Comparison of ENCODE assay signal across 10 mouse cellular contexts in genomic region chr2:93261521-93262290, GRCm38 (mm10).
DNase-seq lines count a peak whose midpoint lies in the region; ATAC-seq lines count a peak whose summit lies in the region.
"Had no signal": no experiment of that assay in that cellular context is flagged by ENCODE, and none has a peak within 500 bp of the region (broad histone marks: within the 10 kb centered on the region; RNA-seq: fewer than 3 reads in every experiment).

No protein-coding gene starts in this region.

- H3K4me3 ChIP-seq in heart, embryonic 10.5 days = no peak overlapping the region
- no peak overlapping the region for H3K4me3 ChIP-seq in kidney, embryonic 15.5 days (replicated peaks)
- H3K4me3 ChIP-seq in lung, embryonic 15.5 days = no peak overlapping the region
- H3K4me3 ChIP-seq: limb, embryonic 15.5 days had no signal

- 25% methylated on average over 6 of the region's 6 CpGs for WGBS in heart, embryonic 10.5 days
- WGBS in kidney, embryonic 15.5 days = 36% methylated on average over 6 of the region's 6 CpGs
- WGBS in lung, embryonic 15.5 days = 52% methylated on average over 6 of the region's 6 CpGs

- peaks cover 76% of the 10 kb centered on the region for H3K4me1 ChIP-seq in heart, embryonic 10.5 days
- peaks cover 79% of the 10 kb centered on the region for H3K4me1 ChIP-seq in kidney, embryonic 15.5 days
- peaks cover 28% of the 10 kb centered on the region for H3K4me1 ChIP-seq in lung, embryonic 15.5 days

- H3K27me3 ChIP-seq in heart, embryonic 10.5 days (ENCODE audit: insufficient read depth, poor library complexity, severe bottlenecking) = no peaks in the 10 kb centered on the region
- H3K27me3 ChIP-seq in kidney, embryonic 15.5 days = no peaks in the 10 kb centered on the region
- no peaks in the 10 kb centered on the region for H3K27me3 ChIP-seq in lung, embryonic 15.5 days
- H3K27me3 ChIP-seq: limb, embryonic 15.5 days had no signal

- no peak overlapping the region for H3K9ac ChIP-seq in kidney, embryonic 15.5 days
- H3K9ac ChIP-seq in lung, embryonic 15.5 days = no peak overlapping the region
- H3K9ac ChIP-seq: limb, embryonic 15.5 days had no signal

- DNase-seq in adrenal gland, adult 8-10 months = peak; percentile 41
- DNase-seq in adrenal gland, postnatal 25 days = no peak
- DNase-seq in heart, embryonic 10.5 days (ENCODE audit: low spot score) = no peak
- DNase-seq in right cerebral cortex, postnatal 14 days = no peak
- no peak for DNase-seq in ovary, postnatal 10 days (ENCODE audit: low spot score)
- DNase-seq in spleen, adult 12 weeks (ENCODE audit: low spot score) = no peak

- H3K9me3 ChIP-seq in heart, embryonic 10.5 days = no peaks in the 10 kb centered on the region
- H3K9me3 ChIP-seq in kidney, embryonic 15.5 days (replicated peaks) = no peaks in the 10 kb centered on the region
- H3K9me3 ChIP-seq in lung, embryonic 15.5 days = no peaks in the 10 kb centered on the region
- H3K9me3 ChIP-seq: limb, embryonic 15.5 days had no signal

- H3K4me2 ChIP-seq in kidney, embryonic 15.5 days = 0 out of 2 replicates have a peak overlapping the region, but pooled peaks have one; percentile 16
- no peak overlapping the region for H3K4me2 ChIP-seq in lung, embryonic 15.5 days
- H3K4me2 ChIP-seq: limb, embryonic 15.5 days had no signal

- ATAC-seq in kidney, embryonic 15.5 days (replicated peaks; ENCODE audit: low FRiP score) = peak; percentile 86
- ATAC-seq in lung, embryonic 15.5 days (ENCODE audit: borderline replicate concordance, extremely low read depth, low FRiP score, low TSS enrichment) = peak; percentile 48; the same call in 1 of the 2 replicates
- ATAC-seq: forebrain, embryonic 14.5 days had no signal

- H3K36me3 ChIP-seq in heart, embryonic 10.5 days = no peaks in the 10 kb centered on the region; the same call in 1 of the 2 replicates
- H3K36me3 ChIP-seq in kidney, embryonic 15.5 days = no peaks in the 10 kb centered on the region
- H3K36me3 ChIP-seq in lung, embryonic 15.5 days = no peaks in the 10 kb centered on the region
- H3K36me3 ChIP-seq: limb, embryonic 15.5 days had no signal

- H3K27ac ChIP-seq in heart, embryonic 10.5 days = peak overlapping the region; percentile 87
- peak overlapping the region; percentile 94 for H3K27ac ChIP-seq in kidney, embryonic 15.5 days
- peak overlapping the region; percentile 56 for H3K27ac ChIP-seq in lung, embryonic 15.5 days
- H3K27ac ChIP-seq: limb, embryonic 15.5 days had no signal
